In the genomic region with DNA sequence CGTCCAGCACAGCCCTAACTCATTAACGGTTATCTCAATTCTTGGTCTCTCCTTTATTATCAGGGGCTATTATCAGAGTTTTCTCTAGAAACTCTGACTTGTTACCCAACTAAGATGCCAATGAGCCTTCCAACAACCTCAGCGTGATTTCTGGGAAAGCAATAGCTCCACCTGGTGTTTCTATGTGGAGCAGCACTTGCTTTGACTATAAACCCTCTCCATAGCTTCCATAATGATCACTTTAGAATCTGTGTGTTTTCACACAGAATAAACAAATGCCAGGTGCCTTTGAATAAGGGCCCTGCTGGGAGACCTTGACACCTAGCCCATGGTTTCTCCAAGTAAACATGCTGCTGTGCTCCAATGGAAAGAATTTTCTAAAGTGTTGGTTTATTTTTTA, we compare ENCODE assay signal across 10 mouse cellular contexts. TPM values are rescaled to one million over a fixed set of nuclear protein-coding genes. Genes with fewer than 3 reads are reported as not detected.
DNase-seq lines count a peak whose midpoint lies in the region; ATAC-seq lines count a peak whose summit lies in the region.
"Had no signal": no experiment of that assay in that cellular context is flagged by ENCODE, and none has a peak within 500 bp of the region (broad histone marks: within the 10 kb centered on the region; RNA-seq: fewer than 3 reads in every experiment).

No protein-coding gene starts in this region.

- no peak; the same call in 1 of the 2 replicates for ATAC-seq in midbrain, embryonic 14.5 days (ENCODE audit: low FRiP score, low TSS enrichment)

- whole genome bisulfite sequencing in midbrain, embryonic 14.5 days: 63% methylated on average over 3 of the region's 3 CpGs
- 59% methylated on average over 3 of the region's 3 CpGs for WGBS in midbrain, embryonic 10.5 days

- H3K4me3 ChIP-seq in midbrain, embryonic 14.5 days (replicated peaks; ENCODE audit: low read depth, low read length): no peak overlapping the region
- H3K4me3 ChIP-seq in midbrain, embryonic 10.5 days: no peak overlapping the region
- H3K4me3 ChIP-seq: heart, embryonic 13.5 days had no signal

- no peak overlapping the region for H3K4me2 ChIP-seq in midbrain, embryonic 14.5 days (ENCODE audit: low read length)
- H3K4me2 ChIP-seq: heart, embryonic 13.5 days had no signal

- H3K27me3 ChIP-seq in midbrain, embryonic 14.5 days (ENCODE audit: control insufficient read depth, insufficient read depth, low read length): no peaks in the 10 kb centered on the region
- no peaks in the 10 kb centered on the region for H3K27me3 ChIP-seq in midbrain, embryonic 10.5 days (ENCODE audit: low read depth, poor library complexity, severe bottlenecking)
- H3K27me3 ChIP-seq: heart, embryonic 13.5 days had no signal

- no peaks in the 10 kb centered on the region; the same call in 1 of the 2 replicates for H3K9me3 ChIP-seq in midbrain, embryonic 14.5 days (ENCODE audit: control insufficient read depth, low read length)
- peaks cover 9% of the 10 kb centered on the region; the same call in 1 of the 2 replicates for H3K9me3 ChIP-seq in midbrain, embryonic 10.5 days (replicated peaks)

- no peak overlapping the region for H3K27ac ChIP-seq in midbrain, embryonic 14.5 days (replicated peaks; ENCODE audit: low read depth, low read length)
- H3K27ac ChIP-seq in midbrain, embryonic 10.5 days (replicated peaks): no peak overlapping the region
- H3K27ac ChIP-seq: heart, embryonic 13.5 days had no signal

- no peak overlapping the region for H3K9ac ChIP-seq in midbrain, embryonic 14.5 days (replicated peaks; ENCODE audit: low read length)
- H3K9ac ChIP-seq: heart, embryonic 13.5 days had no signal

- peak; percentile 11 for DNase-seq in embryo, embryonic 10 days (ENCODE audit: low spot score)
- DNase-seq in embryo, embryonic 9.5 days (ENCODE audit: extremely low spot score): no peak
- DNase-seq in midbrain, embryonic 14.5 days: peak; percentile 65
- DNase-seq in midbrain, embryonic 10.5 days (ENCODE audit: low spot score): no peak
- peak; percentile 60 to 73 for DNase-seq in cerebellum, postnatal 10 days
- DNase-seq in kidney, adult 9 months: peak; percentile 57
- peak; percentile 15 for DNase-seq in retina, adult 2 months (ENCODE audit: low read depth, low spot score)
- DNase-seq in Muller cell, postnatal 12 days (ENCODE audit: inconsistent ontology term): no peak

- H3K36me3 ChIP-seq in midbrain, embryonic 14.5 days (ENCODE audit: control insufficient read depth, insufficient read depth, low read length): no peaks in the 10 kb centered on the region
- H3K36me3 ChIP-seq in midbrain, embryonic 10.5 days: no peaks in the 10 kb centered on the region
- H3K36me3 ChIP-seq: heart, embryonic 13.5 days had no signal

- H3K4me1 ChIP-seq in midbrain, embryonic 14.5 days (ENCODE audit: control insufficient read depth, insufficient read depth, low read length): no peaks in the 10 kb centered on the region
- H3K4me1 ChIP-seq in midbrain, embryonic 10.5 days: no peaks in the 10 kb centered on the region
- H3K4me1 ChIP-seq: heart, embryonic 13.5 days had no signal

RNA-seq across cellular contexts. Expression of gene Sult1c2, which starts 12.8 kb away (rescaled TPM):
- not detected in 2 replicates for polyA plus RNA-seq in midbrain, embryonic 14.5 days (2014; fragmentation: Nextera tagmentation; extraction: Ambion mirVana)
- polyA plus RNA-seq in midbrain, embryonic 10.5 days (2016; fragmentation: Nextera tagmentation; extraction: Ambion mirVana): not detected in 2 replicates
- polyA plus RNA-seq: C2C12; heart, embryonic 13.5 days had no signal

Comparison
In these comparisons a context has a peak if more than half of its experiments do, and no peak if none do; other contexts are left out.
1. DNase-seq: peak in embryo, embryonic 10 days (single experiment), midbrain, embryonic 14.5 days (single experiment), cerebellum, postnatal 10 days (2 of 2), kidney, adult 9 months (single experiment) and retina, adult 2 months (single experiment); none in embryo, embryonic 9.5 days (single experiment), midbrain, embryonic 10.5 days (single experiment) and Muller cell, postnatal 12 days (single experiment).